Mouse (Mus musculus) liver, embryonic 14.5 days (tissue): ENCODE data around the gene Smlr1.

ENCODE experiments used
- CTCF ChIP-seq: IDR thresholded peaks from 2 replicates; pipeline ENCODE4 v1.5.1; 2016; ENCODE audit warnings: antibody characterized with exemption, low read depth, control low read depth
- EP300 ChIP-seq: IDR thresholded peaks from 2 replicates; pipeline ENCODE4 v1.6.1; 2016; ENCODE audit warnings: antibody characterized with exemption, low read depth

DNA sequence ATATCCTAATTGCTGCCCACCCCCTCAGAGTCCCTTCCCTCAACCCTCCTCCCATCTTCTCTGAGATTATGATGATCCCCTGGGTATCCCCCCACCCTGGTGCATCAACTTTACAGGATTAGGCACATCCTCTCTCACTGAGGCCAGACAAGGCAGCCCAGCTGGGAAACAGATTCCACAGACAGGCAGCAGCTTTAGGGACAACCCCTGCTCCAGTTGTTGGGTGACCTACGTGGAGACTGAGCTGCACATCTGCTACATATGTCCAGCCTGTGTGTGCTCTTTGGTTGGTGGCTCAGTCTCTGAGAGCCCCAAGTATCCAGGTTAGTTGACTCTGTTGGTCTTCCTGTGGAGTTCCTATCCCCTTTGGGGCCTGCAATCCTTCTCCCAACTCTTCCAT is 2.7 kb upstream of the Smlr1 start:
- TF ChIP-seq CTCF (no peak), EP300 (no peak)
